Mouse (Mus musculus) liver, adult 2 months (tissue): ENCODE measurements around the gene Zdhhc12. TPM values are rescaled to one million over a fixed set of nuclear protein-coding genes. Genes with fewer than 3 reads are reported as not detected.

Experiments
- DNase-seq: peaks from one replicate; pipeline ENCODE4 v3.0.0-alpha.2; 2011; ENCODE audit warnings: low read depth, low spot score; ENCODE audit errors: extremely low read depth
- H3K27ac ChIP-seq: fragments of 200-500 bp; replicated peaks from 2 replicates; pipeline ENCODE4 v1.5.1; 2012; ENCODE audit warnings: low read depth, mild to moderate bottlenecking, control low read depth, inconsistent platforms, low read length; ENCODE audit not compliant: insufficient read depth
- H3K27me3 ChIP-seq: fragments of 200-500 bp; 2 replicates; pipeline ENCODE4 v1.6.1; 2012; ENCODE audit warnings: mild to moderate bottlenecking, moderate library complexity, low read length, inconsistent platforms; ENCODE audit not compliant: control insufficient read depth, insufficient read depth
- H3K36me3 ChIP-seq: fragments of 200-500 bp; 2 replicates; pipeline ENCODE4 v1.6.1; 2012; ENCODE audit warnings: low read length, inconsistent platforms; ENCODE audit not compliant: control insufficient read depth, insufficient read depth
- H3K4me1 ChIP-seq: fragments of 200-500 bp; 2 replicates; pipeline ENCODE4 v1.6.1; 2011; ENCODE audit warnings: low read length; ENCODE audit not compliant: control insufficient read depth, insufficient read depth
- H3K4me3 ChIP-seq: fragments of 200-500 bp; 2 replicates; pipeline ENCODE4 v1.5.1; 2011; ENCODE audit warnings: low read depth, mild to moderate bottlenecking, control low read depth, low read length, moderate library complexity; ENCODE audit not compliant: insufficient read depth
- H3K79me2 ChIP-seq: fragments of 200-500 bp; 2 replicates; pipeline ENCODE4 v1.6.1; 2012; ENCODE audit warnings: inconsistent platforms, mild to moderate bottlenecking, low read length, moderate library complexity; ENCODE audit not compliant: control insufficient read depth, insufficient read depth
- H3K9ac ChIP-seq: fragments of 200-500 bp; 2 replicates; pipeline ENCODE4 v1.6.1; 2012; ENCODE audit warnings: low read depth, mild to moderate bottlenecking, control low read depth, inconsistent platforms, low read length
- CTCF ChIP-seq: fragments of 200-500 bp; IDR thresholded peaks from 2 replicates; pipeline ENCODE4 v1.5.1; 2011; ENCODE audit warnings: low read depth, low read length, control low read depth
- POLR2A ChIP-seq: fragments of 200-500 bp; IDR thresholded peaks from 2 replicates; pipeline ENCODE4 v1.6.1; 2011; ENCODE audit warnings: low read length, control low read depth; ENCODE audit not compliant: insufficient read depth; ENCODE audit errors: extremely low read depth
- WGBS: fragments of 180-500 bp; shearing (Covaris S2); methylation state at CpG from one replicate; pipeline ENCODE4 v1.1.7; 2018; 5-methylcytosine and 5-hydroxymethylcytosine counted together
- polyA plus RNA-seq: library from polyadenylated mRNA; depleted of rRNA; stranded (reverse); fragments of >200 nt; gene quantifications from 2 replicates; pipeline ENCODE4 v1.2.3, GENCODE M21; 2012
- total RNA-seq: library from RNA; depleted of rRNA; stranded (reverse); fragments of >200 nt; gene quantifications from 2 replicates; pipeline ENCODE4 v1.2.3, GENCODE M21; 2014

The Zdhhc12 gene
- total and polyA plus RNA-seq, 2 experiments = 16.8 to 53.4 TPM

GRCm38 (mm10) chr2:30051992-30052761, 41.3 kb downstream of the Zdhhc12 start:
- Histone ChIP-seq H3K79me2 (no peaks in the 10 kb centered on the region), H3K27ac (no peak overlapping the region), H3K4me1 (no peaks in the 10 kb centered on the region; the same call in 1 of the 2 replicates), H3K9ac (no peak overlapping the region), H3K4me3 (no peak overlapping the region), H3K36me3 (no peaks in the 10 kb centered on the region), H3K27me3 (no peaks in the 10 kb centered on the region; the same call in 1 of the 2 replicates)
- no peak for TF ChIP-seq POLR2A
- TF ChIP-seq CTCF = 0 out of 2 replicates have a peak, but pooled peaks have one; percentile 5
- DNase-seq = peak; percentile 29
- 32% methylated on average over 6 of the region's 6 CpGs for WGBS

- 76% methylated on average over 3 of the region's 3 CpGs for WGBS
- no peaks in the 10 kb centered on the region; the same call in 1 of the 2 replicates for H3K27me3 ChIP-seq
- H3K79me2 ChIP-seq = no peaks in the 10 kb centered on the region
- no peak for TF ChIP-seq CTCF
- TF ChIP-seq POLR2A = no peak
- no peak overlapping the region for H3K9ac ChIP-seq
- no peak for DNase-seq
- H3K4me1 ChIP-seq = no peaks in the 10 kb centered on the region; the same call in 1 of the 2 replicates
- no peak overlapping the region for H3K27ac ChIP-seq
- no peaks in the 10 kb centered on the region for H3K36me3 ChIP-seq
- H3K4me3 ChIP-seq = no peak overlapping the region
Observed at GRCm38 (mm10) chr2:30049831-30050230, 43.6 kb downstream of the Zdhhc12 start.

- no peaks in the 10 kb centered on the region for H3K27me3 ChIP-seq
- no peaks in the 10 kb centered on the region for H3K36me3 ChIP-seq
- peak within 1 kb of the TSS; percentile 68 for H3K4me3 ChIP-seq
- peak within 1 kb of the TSS; percentile 80 for H3K9ac ChIP-seq
- peak; percentile 57; the same call in 1 of the 2 replicates for TF ChIP-seq POLR2A
- TF ChIP-seq CTCF = no peak
- no peaks in the 10 kb centered on the region for H3K79me2 ChIP-seq
- DNase-seq = peak; percentile 81
- H3K4me1 ChIP-seq = no peaks in the 10 kb centered on the region; the same call in 1 of the 2 replicates
- WGBS = 1% methylated on average over 54 of the region's 54 CpGs
- H3K27ac ChIP-seq = peak within 1 kb of the TSS; percentile 95
Observed at GRCm38 (mm10) chr2:30048699-30049388, 44.6 kb downstream of the Zdhhc12 start, which contains the start of gene Wdr34. Wdr34 (minus strand) TSS chr2:30048881.

GRCm38 (mm10) chr2:30048101-30048501, 45.3 kb downstream of the Zdhhc12 start:
- no peak for DNase-seq
- H3K27me3 ChIP-seq = no peaks in the 10 kb centered on the region
- H3K79me2 ChIP-seq = no peaks in the 10 kb centered on the region
- H3K9ac ChIP-seq = peak overlapping the region; percentile 80; the same call in 1 of the 2 replicates
- H3K4me3 ChIP-seq = peak overlapping the region; percentile 68
- 38% methylated on average over 11 of the region's 11 CpGs for WGBS
- H3K27ac ChIP-seq = no peak overlapping the region
- no peaks in the 10 kb centered on the region; the same call in 1 of the 2 replicates for H3K4me1 ChIP-seq
- no peaks in the 10 kb centered on the region for H3K36me3 ChIP-seq
- TF ChIP-seq POLR2A = no peak
- TF ChIP-seq CTCF = no peak

- Histone ChIP-seq H3K4me3 (no peak overlapping the region), H3K36me3 (no peaks in the 10 kb centered on the region), H3K9ac (no peak overlapping the region), H3K27me3 (no peaks in the 10 kb centered on the region), H3K4me1 (no peaks in the 10 kb centered on the region; the same call in 1 of the 2 replicates), H3K79me2 (no peaks in the 10 kb centered on the region), H3K27ac (no peak overlapping the region)
- WGBS = 100% methylated on average over 6 of the region's 6 CpGs
- no peak for DNase-seq
- TF ChIP-seq CTCF = no peak
- TF ChIP-seq POLR2A = no peak
Observed at GRCm38 (mm10) chr2:30047127-30047526, 46.3 kb downstream of the Zdhhc12 start.
